ENCODE assay signal across 14 mouse cellular contexts in the genomic region with DNA sequence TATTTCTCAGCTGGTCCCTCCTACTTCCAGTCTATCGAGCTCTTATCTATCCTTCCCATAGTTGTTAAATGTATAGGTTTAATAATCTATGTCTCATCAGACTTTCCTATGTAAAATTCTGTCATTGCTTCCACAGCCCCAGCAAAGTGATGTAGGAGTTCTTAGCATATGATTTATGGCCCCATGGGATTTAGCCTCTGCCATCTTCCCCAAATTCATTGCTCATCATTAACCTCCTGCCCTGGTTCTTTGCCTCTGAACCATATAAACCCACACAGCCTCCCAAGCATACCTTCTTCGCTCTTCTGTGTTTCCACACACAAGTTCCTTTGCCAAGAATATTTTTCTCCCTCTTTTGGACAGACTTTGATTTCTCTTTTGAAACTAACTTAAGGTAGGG.
DNase-seq lines count a peak whose midpoint lies in the region.
"Had no signal": no experiment of that assay in that cellular context is flagged by ENCODE, and none has a peak within 500 bp of the region (broad histone marks: within the 10 kb centered on the region; RNA-seq: fewer than 3 reads in every experiment).

No protein-coding gene starts in this region.

- DNase-seq in embryo, embryonic 10.5 days (ENCODE audit: low spot score): peak; percentile 5
- DNase-seq in embryo, embryonic 11 days: no peak
- DNase-seq in 3T3-L1 (ENCODE audit: low read depth, low spot score): peak; percentile 56
- DNase-seq in mesoderm, embryonic 11.5 days (ENCODE audit: low read depth, low spot score): peak; percentile 36
- no peak for DNase-seq in frontal cortex, postnatal 36 days (ENCODE audit: low spot score in 2 of 2)
- DNase-seq: adrenal gland, adult 8-10 months; adrenal gland, postnatal 14 days; adrenal gland, postnatal 36 days; cerebellum, adult 11-12 months; cerebellum, adult 2 months; cerebellum, adult 9-10 months; cerebellum, postnatal 10 days; cerebellum, postnatal 25 days; forebrain, postnatal 0 days had no signal

Comparison
In these comparisons a context has a peak if more than half of its experiments do, and no peak if none do; other contexts are left out.
1. DNase-seq: peak in embryo, embryonic 10.5 days (single experiment), 3T3-L1 (single experiment) and mesoderm, embryonic 11.5 days (single experiment); none in embryo, embryonic 11 days (single experiment) and frontal cortex, postnatal 36 days (0 of 2).